In the genomic region with DNA sequence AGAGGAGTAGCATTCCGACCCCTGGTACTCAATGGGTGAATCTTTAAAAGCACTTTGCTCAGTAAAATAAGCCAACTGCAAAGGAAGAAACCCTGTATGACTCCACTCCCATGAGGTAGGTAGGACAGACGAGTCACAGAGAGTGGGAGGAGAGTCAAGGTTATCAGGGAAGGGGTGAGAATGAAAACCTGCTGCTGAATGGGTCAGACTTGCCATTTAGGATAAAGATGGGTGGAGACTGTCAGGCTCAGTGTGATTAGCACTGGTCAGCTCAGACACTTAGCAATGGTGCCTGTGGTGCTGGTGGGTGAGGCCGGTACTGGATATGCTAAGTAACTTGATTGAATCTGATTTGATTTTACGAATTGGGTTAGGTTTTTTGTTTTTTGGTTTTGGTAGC, we compare ENCODE assay signal across 15 mouse cellular contexts.
"Had no signal": no experiment of that assay in that cellular context is flagged by ENCODE, and none has a peak within 500 bp of the region (broad histone marks: within the 10 kb centered on the region; RNA-seq: fewer than 3 reads in every experiment).

No protein-coding gene starts in this region.

- H3K27me3 ChIP-seq: neural tube, embryonic 12.5 days; neural tube, embryonic 13.5 days; neural tube, embryonic 15.5 days; stomach, embryonic 15.5 days had no signal

- H3K9me3 ChIP-seq: neural tube, embryonic 15.5 days; stomach, embryonic 15.5 days had no signal

- H3K9ac ChIP-seq: neural tube, embryonic 12.5 days; neural tube, embryonic 13.5 days; neural tube, embryonic 15.5 days; stomach, embryonic 15.5 days had no signal

- H3K27ac ChIP-seq: neural tube, embryonic 12.5 days; neural tube, embryonic 13.5 days; neural tube, embryonic 15.5 days; stomach, embryonic 15.5 days; stomach, postnatal 0 days had no signal

- H3K4me3 ChIP-seq: neural tube, embryonic 12.5 days; neural tube, embryonic 13.5 days; neural tube, embryonic 15.5 days; stomach, embryonic 15.5 days had no signal

- H3K4me1 ChIP-seq: neural tube, embryonic 12.5 days; stomach, embryonic 15.5 days had no signal

- H3K36me3 ChIP-seq: neural tube, embryonic 12.5 days; neural tube, embryonic 13.5 days; neural tube, embryonic 15.5 days; stomach, embryonic 15.5 days had no signal

- DNase-seq: right cerebral cortex, adult 18-20 months; right cerebral cortex, postnatal 14 days; right cerebral cortex, postnatal 25 days; right cerebral cortex, postnatal 4 days; spleen, adult 18-20 months; thymus, adult 18-20 months; thymus, adult 2 months; thymus, postnatal 14 days; thymus, postnatal 36 days; thymus, postnatal 4 days had no signal
